Mouse (Mus musculus): ENCODE measurements around the gene Clcc1.
"Not testable (repeated sequence)": the region's sequence is repeated elsewhere in the genome, so short reads cannot be mapped to it uniquely, and the experiment has no call there.

The Clcc1 gene

GRCm38 (mm10) chr3:108653710-108654379 is at the start of gene Clcc1:
Clcc1 (plus strand) TSS chr3:108653913.
- DNase-seq (ENCODE audit: low spot score in 2 of 2): peak; percentile 84 to 95

GRCm38 (mm10) chr3:108608906-108609305 is 44.8 kb upstream of the Clcc1 start:
- no peak for DNase-seq (ENCODE audit: low spot score in 2 of 2)

GRCm38 (mm10) chr3:108634761-108635160 is 19.0 kb upstream of the Clcc1 start:
- DNase-seq (ENCODE audit: low spot score in 2 of 2): no peak

GRCm38 (mm10) chr3:108639412-108639811 is 14.3 kb upstream of the Clcc1 start:
- DNase-seq (ENCODE audit: low spot score in 2 of 2): no peak

- DNase-seq (ENCODE audit: low spot score in 2 of 2): no peak
Measured at GRCm38 (mm10) chr3:108640998-108641397, 12.7 kb upstream of the Clcc1 start.

- DNase-seq (ENCODE audit: low spot score in 2 of 2): no peak
Measured at GRCm38 (mm10) chr3:108644856-108645255, 8.9 kb upstream of the Clcc1 start.

GRCm38 (mm10) chr3:108646036-108646435 is 7.7 kb upstream of the Clcc1 start:
- DNase-seq (ENCODE audit: low spot score in 2 of 2): no peak

- not testable (repeated sequence) for DNase-seq (ENCODE audit: low spot score in 2 of 2)
Measured at GRCm38 (mm10) chr3:108647681-108648080, 6.0 kb upstream of the Clcc1 start.

- no peak for DNase-seq (ENCODE audit: low spot score in 2 of 2)
Measured at GRCm38 (mm10) chr3:108652866-108653642, 659 bp upstream of the Clcc1 start.

- no peak for DNase-seq (ENCODE audit: low spot score in 2 of 2)
Measured at GRCm38 (mm10) chr3:108654566-108654965, 853 bp downstream of the Clcc1 start.

- DNase-seq (ENCODE audit: low spot score in 2 of 2): no peak
Measured at GRCm38 (mm10) chr3:108655486-108655885, 1.8 kb downstream of the Clcc1 start.

- peak in 1 of 2 experiments; percentile 12 for DNase-seq (ENCODE audit: low spot score in 2 of 2)
Measured at GRCm38 (mm10) chr3:108658612-108659011, 4.9 kb downstream of the Clcc1 start.

- DNase-seq (ENCODE audit: low spot score in 2 of 2): no peak
Measured at GRCm38 (mm10) chr3:108660941-108661340, 7.2 kb downstream of the Clcc1 start.

- DNase-seq (ENCODE audit: low spot score in 2 of 2): no peak
Measured at GRCm38 (mm10) chr3:108676616-108677015, 22.9 kb downstream of the Clcc1 start.

- no peak for DNase-seq (ENCODE audit: low spot score in 2 of 2)
Measured at GRCm38 (mm10) chr3:108681004-108681403, 27.3 kb downstream of the Clcc1 start.

- DNase-seq (ENCODE audit: low spot score in 2 of 2): not testable (repeated sequence)
Measured at GRCm38 (mm10) chr3:108683597-108683996, 29.9 kb downstream of the Clcc1 start.

- no peak for DNase-seq (ENCODE audit: low spot score in 2 of 2)
Measured at GRCm38 (mm10) chr3:108685701-108686100, 32.0 kb downstream of the Clcc1 start.

- DNase-seq (ENCODE audit: low spot score in 2 of 2): no peak
Measured at GRCm38 (mm10) chr3:108689015-108689441, 35.3 kb downstream of the Clcc1 start.

GRCm38 (mm10) chr3:108689446-108689845 is 35.7 kb downstream of the Clcc1 start:
- DNase-seq (ENCODE audit: low spot score in 2 of 2): no peak

GRCm38 (mm10) chr3:108689979-108690378 is 36.3 kb downstream of the Clcc1 start:
- DNase-seq (ENCODE audit: low spot score in 2 of 2): no peak

- peak in 1 of 2 experiments; percentile 40 for DNase-seq (ENCODE audit: low spot score in 2 of 2)
Measured at GRCm38 (mm10) chr3:108694321-108694720, 40.6 kb downstream of the Clcc1 start.

GRCm38 (mm10) chr3:108698662-108699061 is 44.9 kb downstream of the Clcc1 start:
- no peak for DNase-seq (ENCODE audit: low spot score in 2 of 2)

- DNase-seq (ENCODE audit: low spot score in 2 of 2): no peak
Measured at GRCm38 (mm10) chr3:108699786-108700185, 46.1 kb downstream of the Clcc1 start.
